Mouse (Mus musculus): ENCODE results near the gene Sfxn1.

DNA sequence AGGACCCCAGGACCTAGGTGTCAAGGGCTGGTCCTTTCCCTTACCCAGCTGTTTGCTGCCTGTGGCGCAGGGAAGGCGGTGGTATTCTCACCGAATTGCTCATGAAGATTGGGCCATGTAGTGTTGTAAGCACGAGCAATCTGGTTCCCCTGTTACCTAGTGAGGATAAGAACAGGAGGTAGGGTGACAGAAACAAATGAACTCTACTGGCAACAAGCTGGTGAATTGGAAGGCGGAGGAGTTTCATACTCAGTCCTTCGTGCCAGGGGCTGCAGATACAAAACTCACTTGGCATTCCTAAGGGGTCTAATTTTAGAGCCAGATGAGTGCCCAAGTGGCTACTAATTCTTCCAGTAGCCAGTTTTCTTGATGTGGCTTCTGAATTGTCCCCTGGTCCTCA, 4.4 kb downstream of the Sfxn1 start:
- TF ChIP-seq CTCF (conservative IDR thresholded peaks at IDR 0.05; ENCODE audit: insufficient read depth, insufficient read length, low read depth, low read length) = no peak
- no peak for TF ChIP-seq POLR2A (IDR thresholded peaks at IDR 0.05; ENCODE audit: low read depth, low read length)

Data from kidney, adult 2 months (tissue).